Mouse (Mus musculus) CD4-positive naive resting alpha-beta T cell, adult 57 days (primary cell): ENCODE measurements around the gene Olfr733. TPM values are rescaled to one million over a fixed set of nuclear protein-coding genes. Genes with fewer than 3 reads are reported as not detected.

Experiments used
- total RNA-seq: library from RNA; stranded (reverse); gene quantifications from one replicate; pipeline ENCODE4 v1.2.4, GENCODE M21; 2023

The Olfr733 gene
- not detected for total RNA-seq

GRCm38 (mm10) chr14:50301422-50301821 lies at the start of gene Olfr733:
Olfr733 (minus strand) TSS chr14:50301522.

DNA sequence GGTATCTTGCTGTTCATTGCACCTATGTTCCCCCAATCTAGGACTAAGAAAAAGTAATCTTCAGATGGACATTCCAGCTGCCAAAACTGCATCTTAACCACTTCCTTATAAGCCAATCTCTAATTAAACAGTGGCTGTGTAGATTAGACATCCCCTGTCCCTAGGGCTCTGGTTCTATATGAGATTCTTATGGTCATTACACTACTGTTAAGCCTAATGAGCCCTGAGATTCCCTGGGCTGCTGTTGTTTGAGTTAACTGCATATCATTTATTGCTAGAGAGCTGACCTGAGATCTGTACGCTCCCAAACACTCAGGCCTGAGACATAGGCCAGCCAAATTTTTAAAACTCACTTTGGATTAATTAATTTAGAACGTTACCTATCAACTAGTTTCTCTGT lies 47.5 kb upstream of the Olfr733 start, which contains the start of gene Olfr735:
Gene Olfr735 (minus strand): TSS at position 77 of the 400 bp plus-strand sequence.

DNA sequence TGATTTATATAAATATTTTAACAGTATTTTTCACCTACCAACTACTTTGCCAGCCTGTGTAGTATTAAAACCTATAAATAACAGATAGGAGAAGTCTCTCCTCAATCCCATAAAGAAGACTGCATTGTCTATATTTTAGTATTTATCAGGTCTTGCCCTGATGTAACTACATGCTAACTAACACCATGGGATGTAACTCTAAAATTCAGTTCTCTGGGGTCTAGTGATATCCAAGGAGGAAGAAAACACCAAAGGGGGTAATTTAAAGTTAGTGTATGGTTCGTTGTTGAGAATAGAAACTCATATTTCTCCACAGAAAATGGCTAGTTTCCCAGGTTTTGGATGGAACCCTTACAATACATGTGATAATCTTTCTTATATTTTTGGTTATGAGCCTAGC lies 25.3 kb upstream of the Olfr733 start, which contains the start of gene Olfr734:
Gene Olfr734 (minus strand): TSS at position 101 of the 400 bp plus-strand sequence.

DNA sequence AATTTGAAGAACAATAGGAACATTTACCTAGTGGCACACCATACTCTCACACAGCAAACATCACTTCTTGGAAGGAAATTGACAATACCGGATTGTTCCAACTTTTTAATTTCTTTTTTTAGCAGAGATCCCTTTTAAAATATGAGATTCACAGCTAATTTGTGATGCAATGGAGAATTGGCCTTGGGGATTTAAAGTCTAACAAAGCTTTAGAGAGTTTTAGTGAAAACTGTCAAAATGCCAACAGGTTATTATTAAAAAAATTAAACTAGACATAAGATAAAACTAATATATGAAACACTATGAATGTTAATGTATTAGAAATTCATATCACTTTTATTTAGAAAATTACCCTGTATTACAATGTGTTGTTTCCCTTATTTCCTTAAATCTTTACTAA lies 17.2 kb downstream of the Olfr733 start, which contains the start of gene Olfr732:
Gene Olfr732 (minus strand): TSS at position 101 of the 400 bp plus-strand sequence.

Other genes starting within 250 kb of the Olfr733 start
- not detected for gene Olfr726, start 210.6 kb downstream of the Olfr733 start, total RNA-seq
- gene Olfr727, start 178.3 kb downstream of the Olfr733 start, total RNA-seq, result not detected
- not detected for gene Olfr728, start 158.8 kb downstream of the Olfr733 start, total RNA-seq
- gene Olfr729, start 148.6 kb downstream of the Olfr733 start, total RNA-seq, result not detected
- not detected for gene Olfr730, start 113.3 kb downstream of the Olfr733 start, total RNA-seq
- gene Olfr731, start 59.7 kb downstream of the Olfr733 start, total RNA-seq, result not detected
- gene Olfr732, start 17.3 kb downstream of the Olfr733 start, total RNA-seq, result not detected
- gene Olfr734, start 25.2 kb upstream of the Olfr733 start, total RNA-seq, result not detected
- not detected for gene Olfr735, start 47.4 kb upstream of the Olfr733 start, total RNA-seq
- 0.24 TPM for gene Tlr11, start 56.4 kb upstream of the Olfr733 start, total RNA-seq
- gene Olfr736, start 79.6 kb upstream of the Olfr733 start, total RNA-seq, result not detected
- not detected for gene Olfr738, start 106.0 kb upstream of the Olfr733 start, total RNA-seq
- not detected for gene Olfr739, start 117.1 kb upstream of the Olfr733 start, total RNA-seq
- not detected for gene Olfr740, start 144.0 kb upstream of the Olfr733 start, total RNA-seq
- not detected for gene Olfr741, start 171.2 kb upstream of the Olfr733 start, total RNA-seq
- gene Olfr742, start 202.1 kb upstream of the Olfr733 start, total RNA-seq, result not detected
- not detected for gene Olfr743, start 220.3 kb upstream of the Olfr733 start, total RNA-seq